Mouse (Mus musculus) lung, adult 2 months (tissue): ENCODE measurements around the gene Hoxb9.

ENCODE experiments used
- CTCF ChIP-seq: fragments of 200-500 bp; IDR thresholded peaks from 2 replicates; pipeline ENCODE4 v1.5.1; 2011; ENCODE audit warnings: mild to moderate bottlenecking, low read length, control low read depth; ENCODE audit not compliant: insufficient read depth
- POLR2A ChIP-seq: fragments of 200-500 bp; IDR thresholded peaks from 2 replicates; pipeline ENCODE4 v1.6.1; 2011; ENCODE audit warnings: low read depth, mild to moderate bottlenecking, control low read depth, low read length, borderline replicate concordance; ENCODE audit errors: extremely low read depth

GRCm38 (mm10) chr11:96240211-96240610 is 31.0 kb upstream of the Hoxb9 start:
- TF ChIP-seq POLR2A: no peak
- peak; percentile 84 for TF ChIP-seq CTCF
